Mouse (Mus musculus) layer of hippocampus, postnatal 25 days (tissue): ENCODE measurements at regions not wholly inside any gene's neighbourhood (a gene's known extent, or its start where the extent isn't known, plus 50 kb on each side); places are given as distances from the start of the nearest gene placed in this dataset.

Experiments used
- DNase-seq, 2 experiments: peaks; one replicate each; pipeline ENCODE4 v3.0.0; 2022; ENCODE audit warnings: mixed read lengths in 2 of 2, low spot score in 1 of 2; ENCODE audit errors: extremely low spot score in 1 of 2

- DNase-seq, result no peak
These were observed 937.7 kb upstream of the Lcorl start for GRCm38 (mm10) chr5:46795102-46795501.

- DNase-seq, result no peak
These were observed 936.8 kb upstream of the Lcorl start for GRCm38 (mm10) chr5:46794028-46794705.

- DNase-seq, result no peak
These were observed 933.6 kb upstream of the Lcorl start for GRCm38 (mm10) chr5:46791051-46791450.

GRCm38 (mm10) chr5:46790536-46790935 is 933.1 kb upstream of the Lcorl start:
- no peak for DNase-seq

- no peak for DNase-seq
These were observed 929.7 kb upstream of the Lcorl start for GRCm38 (mm10) chr5:46787079-46787478.

- no peak for DNase-seq
These were observed 898.7 kb upstream of the Lcorl start for GRCm38 (mm10) chr5:46756094-46756493.

GRCm38 (mm10) chr5:46740034-46740582 is 882.7 kb upstream of the Lcorl start:
- no peak for DNase-seq

GRCm38 (mm10) chr5:46732510-46732909 is 875.1 kb upstream of the Lcorl start:
- DNase-seq, result no peak

- no peak for DNase-seq
These were observed 874.6 kb upstream of the Lcorl start for GRCm38 (mm10) chr5:46732025-46732424.

- DNase-seq, result no peak
These were observed 873.9 kb upstream of the Lcorl start for GRCm38 (mm10) chr5:46731297-46731696.

GRCm38 (mm10) chr5:46709596-46709995 is 852.2 kb upstream of the Lcorl start:
- DNase-seq, result no peak

GRCm38 (mm10) chr5:46707845-46708244 is 850.4 kb upstream of the Lcorl start:
- DNase-seq, result no peak

- DNase-seq, result no peak
These were observed 849.6 kb upstream of the Lcorl start for GRCm38 (mm10) chr5:46707021-46707420.

GRCm38 (mm10) chr5:46678007-46678406 is 820.6 kb upstream of the Lcorl start:
- no peak for DNase-seq

- DNase-seq, result no peak
These were observed 817.5 kb upstream of the Lcorl start for GRCm38 (mm10) chr5:46674810-46675502.

GRCm38 (mm10) chr5:46673413-46673812 is 816.0 kb upstream of the Lcorl start:
- DNase-seq, result no peak

GRCm38 (mm10) chr5:46670484-46670883 is 813.1 kb upstream of the Lcorl start:
- DNase-seq, result no peak

GRCm38 (mm10) chr5:46666250-46666649 is 808.8 kb upstream of the Lcorl start:
- DNase-seq, result no peak

GRCm38 (mm10) chr5:46657065-46657464 is 799.6 kb upstream of the Lcorl start:
- DNase-seq, result no peak

- DNase-seq, result no peak
These were observed 796.8 kb upstream of the Lcorl start for GRCm38 (mm10) chr5:46654189-46654588.

GRCm38 (mm10) chr5:46643009-46643408 is 785.6 kb upstream of the Lcorl start:
- no peak for DNase-seq

- no peak for DNase-seq
These were observed 777.8 kb upstream of the Lcorl start for GRCm38 (mm10) chr5:46635116-46635668.
